Mouse (Mus musculus): ENCODE data around the gene Kcna4. TPM values are rescaled to one million over a fixed set of nuclear protein-coding genes. Genes with fewer than 3 reads are reported as not detected.

The Kcna4 gene
- total RNA-seq (2022), result 1 to 10 TPM; 1.2 to 1.7 (median 1.6) TPM

GRCm38 (mm10) chr2:107289990-107290696, at the start of gene Kcna4:
Gene Kcna4 (plus strand): TSS chr2:107290639.
- DNase-seq (ENCODE audit: low spot score), result peak; percentile 16

GRCm38 (mm10) chr2:107258091-107258490, 32.3 kb upstream of the Kcna4 start:
- DNase-seq (ENCODE audit: low spot score), result no peak

- no peak for DNase-seq (ENCODE audit: low spot score)
These were observed 24.2 kb upstream of the Kcna4 start for GRCm38 (mm10) chr2:107266251-107266650.

- no peak for DNase-seq (ENCODE audit: low spot score)
These were observed 20.4 kb upstream of the Kcna4 start for GRCm38 (mm10) chr2:107270050-107270449.

- no peak for DNase-seq (ENCODE audit: low spot score)
These were observed 219 bp downstream of the Kcna4 start for GRCm38 (mm10) chr2:107290697-107291019.

GRCm38 (mm10) chr2:107291142-107291541, 703 bp downstream of the Kcna4 start:
- DNase-seq (ENCODE audit: low spot score), result no peak

GRCm38 (mm10) chr2:107294521-107294920, 4.1 kb downstream of the Kcna4 start:
- no peak for DNase-seq (ENCODE audit: low spot score)

- no peak for DNase-seq (ENCODE audit: low spot score)
These were observed 11.4 kb downstream of the Kcna4 start for GRCm38 (mm10) chr2:107301886-107302285.

- no peak for DNase-seq (ENCODE audit: low spot score)
These were observed 14.3 kb downstream of the Kcna4 start for GRCm38 (mm10) chr2:107304707-107305106.

- DNase-seq (ENCODE audit: low spot score), result peak; percentile 6
These were observed 15.6 kb downstream of the Kcna4 start for GRCm38 (mm10) chr2:107306077-107306476.

GRCm38 (mm10) chr2:107318636-107319035, 28.2 kb downstream of the Kcna4 start:
- DNase-seq (ENCODE audit: low spot score), result no peak

GRCm38 (mm10) chr2:107321596-107322226, 31.3 kb downstream of the Kcna4 start:
- no peak for DNase-seq (ENCODE audit: low spot score)

GRCm38 (mm10) chr2:107324090-107324489, 33.7 kb downstream of the Kcna4 start:
- DNase-seq (ENCODE audit: low spot score), result no peak

GRCm38 (mm10) chr2:107327276-107327675, 36.8 kb downstream of the Kcna4 start:
- no peak for DNase-seq (ENCODE audit: low spot score)

GRCm38 (mm10) chr2:107341291-107341690, 50.9 kb downstream of the Kcna4 start:
- no peak for DNase-seq (ENCODE audit: low spot score)

GRCm38 (mm10) chr2:107344807-107345206, 54.4 kb downstream of the Kcna4 start:
- DNase-seq (ENCODE audit: low spot score), result no peak

GRCm38 (mm10) chr2:107345299-107345698, 54.9 kb downstream of the Kcna4 start:
- DNase-seq (ENCODE audit: low spot score), result no peak

Other genes with a start within 250 kb of the Kcna4 start
- gene Fshb, start 231.0 kb upstream of the Kcna4 start, total RNA-seq (2022), result not detected

Data from heart, adult 8-10 months (tissue).